Mouse (Mus musculus) CD8-positive naive resting alpha-beta T cell, adult 2 months (primary cell): ENCODE data around the gene Gtf3c1.

Experiments
- DNase-seq, 2 experiments: peaks; one replicate each; pipeline ENCODE4 v3.0.0; 2022; ENCODE audit warnings: low read depth in 2 of 2, low spot score in 2 of 2

Gtf3c1 gene

GRCm38 (mm10) chr7:125597083-125597482 lies 110.5 kb downstream of the Gtf3c1 start:
- DNase-seq = peak in 1 of 2 experiments; percentile 51

- no peak for DNase-seq
Observed at GRCm38 (mm10) chr7:125596406-125596805, 111.2 kb downstream of the Gtf3c1 start.

- DNase-seq = peak in 1 of 2 experiments; percentile 55
Observed at GRCm38 (mm10) chr7:125593831-125594230, 113.7 kb downstream of the Gtf3c1 start.
